Mouse (Mus musculus) small intestine, adult 2 months (tissue): Measurements from ENCODE around the gene Mta2.

Experiments
- CTCF ChIP-seq: fragments of 200-500 bp; IDR thresholded peaks from 2 replicates; pipeline ENCODE4 v1.5.1; 2012; ENCODE audit warnings: low read depth, mild to moderate bottlenecking, control low read depth, inconsistent platforms, low read length, moderate library complexity, mixed read lengths; ENCODE audit not compliant: insufficient replicate concordance, insufficient read length; ENCODE audit errors: extremely low read depth
- POLR2A ChIP-seq: fragments of 200-500 bp; IDR thresholded peaks from 2 replicates; pipeline ENCODE4 v1.6.1; 2012; ENCODE audit warnings: low read depth, mild to moderate bottlenecking, control low read depth, inconsistent platforms, low read length, moderate library complexity

GRCm38 (mm10) chr19:8974638-8975037 is 33.0 kb downstream of the Mta2 start:
- no peak for TF ChIP-seq POLR2A
- no peak for TF ChIP-seq CTCF
